Mouse (Mus musculus) frontal cortex, postnatal 10 days (tissue): ENCODE measurements at regions not wholly inside any gene's neighbourhood (a gene's known extent, or its start where the extent isn't known, plus 50 kb on each side); places are given as distances from the start of the nearest gene placed in this dataset.
A peak's percentile ranks its signal among the peaks of the same experiment; 100 is the strongest.

ENCODE experiments used
- DNase-seq, 2 experiments: peaks; one replicate each; pipeline ENCODE4 v3.0.0; 2022; ENCODE audit warnings: low spot score in 2 of 2, mixed read lengths in 1 of 2

GRCm38 (mm10) chr5:24237201-24237600 lies 72.4 kb downstream of the Nupl2 start:
- no peak for DNase-seq

GRCm38 (mm10) chr5:24239006-24239405 lies 74.2 kb downstream of the Nupl2 start:
- DNase-seq = no peak

GRCm38 (mm10) chr5:24244211-24244610 lies 79.4 kb downstream of the Nupl2 start:
- no peak for DNase-seq

GRCm38 (mm10) chr5:24255421-24255820 lies 90.7 kb downstream of the Nupl2 start:
- no peak for DNase-seq

- DNase-seq = peak; percentile 26 to 61
Measured at GRCm38 (mm10) chr5:24261098-24261497, 90.3 kb downstream of the Kcnh2 start.

- DNase-seq = no peak
Measured at GRCm38 (mm10) chr5:24262146-24262545, 89.3 kb downstream of the Kcnh2 start.

- DNase-seq = no peak
Measured at GRCm38 (mm10) chr5:24264151-24264550, 87.3 kb downstream of the Kcnh2 start.

- DNase-seq = no peak
Measured at GRCm38 (mm10) chr5:24265431-24265830, 86.0 kb downstream of the Kcnh2 start.

- peak; percentile 40 to 79 for DNase-seq
Measured at GRCm38 (mm10) chr5:24266344-24267295, 84.8 kb downstream of the Kcnh2 start.
